Mouse (Mus musculus) liver, postnatal 0 days (tissue): ENCODE results near the gene Prrxl1. TPM values are rescaled to one million over a fixed set of nuclear protein-coding genes. Genes with fewer than 3 reads are reported as not detected.

Source experiments
- ATAC-seq: fragments of 200-750 bp; cut with Nextera tagmentation; 2 replicates; pipeline ENCODE4 v1.8.0; 2017; ENCODE audit warnings: mild to moderate bottlenecking, moderate library complexity
- DNase-seq: peaks from one replicate; pipeline ENCODE4 v3.0.0-alpha.2; 2016
- H3K27ac ChIP-seq: fragments of 300-500 bp; sonication (generic); 2 replicates; pipeline ENCODE4 v1.5.1; 2014; ENCODE audit warnings: antibody characterized with exemption, moderate library complexity, mild to moderate bottlenecking, low read depth
- H3K27me3 ChIP-seq: fragments of 300-500 bp; sonication (generic); 2 replicates; pipeline ENCODE4 v1.6.1; 2014; ENCODE audit warnings: low read length, control low read depth, mixed read lengths; ENCODE audit not compliant: insufficient read depth
- H3K36me3 ChIP-seq: fragments of 300-500 bp; sonication (generic); replicated peaks from 2 replicates; pipeline ENCODE4 v1.6.1; 2014; ENCODE audit warnings: mild to moderate bottlenecking, control low read depth, low read length, moderate library complexity, mixed read lengths; ENCODE audit not compliant: insufficient read depth
- H3K4me1 ChIP-seq: fragments of 300-500 bp; sonication (generic); 2 replicates; pipeline ENCODE4 v1.6.1; 2014; ENCODE audit warnings: antibody characterized with exemption, mild to moderate bottlenecking, control low read depth; ENCODE audit not compliant: insufficient read depth
- H3K4me2 ChIP-seq: fragments of 300-500 bp; sonication (generic); 2 replicates; pipeline ENCODE4 v1.6.1; 2014; ENCODE audit warnings: low read depth, mild to moderate bottlenecking, low read length, moderate library complexity, mixed read lengths
- H3K4me3 ChIP-seq: fragments of 300-500 bp; sonication (generic); 2 replicates; pipeline ENCODE4 v1.5.1; 2014; ENCODE audit warnings: low read depth, low read length
- H3K9ac ChIP-seq: fragments of 300-500 bp; sonication (generic); replicated peaks from 2 replicates; pipeline ENCODE4 v1.6.1; 2014; ENCODE audit warnings: mild to moderate bottlenecking, moderate library complexity
- H3K9me3 ChIP-seq: fragments of 300-500 bp; sonication (generic); 2 replicates; pipeline ENCODE4 v1.6.1; 2016; ENCODE audit warnings: mild to moderate bottlenecking, control low read depth, low read length, mixed read lengths
- CTCF ChIP-seq: sonication (generic); IDR thresholded peaks from 2 replicates; pipeline ENCODE4 v1.5.1; 2016; ENCODE audit warnings: antibody characterized with exemption, low read depth
- EP300 ChIP-seq: IDR thresholded peaks from 2 replicates; pipeline ENCODE4 v1.6.1; 2016; ENCODE audit warnings: antibody characterized with exemption, low read depth, mild to moderate bottlenecking
- WGBS: fragments of 180-500 bp; shearing (Covaris S2); extraction: QIAGEN DNeasy Blood & Tissue Kit; methylation state at CpG from one replicate; pipeline ENCODE4 v1.1.7; 2014; ENCODE audit not compliant: insufficient replicate concordance; 5-methylcytosine and 5-hydroxymethylcytosine counted together
- polyA plus RNA-seq: library from polyadenylated mRNA; unstranded; fragments of >200 nt; fragmentation: Nextera tagmentation; extraction: Ambion mirVana; gene quantifications from 2 replicates; pipeline ENCODE4 v1.2.1, GENCODE M21; 2015

Gene Prrxl1
- polyA plus RNA-seq, 1 experiment from 2014 or later = not detected

DNA sequence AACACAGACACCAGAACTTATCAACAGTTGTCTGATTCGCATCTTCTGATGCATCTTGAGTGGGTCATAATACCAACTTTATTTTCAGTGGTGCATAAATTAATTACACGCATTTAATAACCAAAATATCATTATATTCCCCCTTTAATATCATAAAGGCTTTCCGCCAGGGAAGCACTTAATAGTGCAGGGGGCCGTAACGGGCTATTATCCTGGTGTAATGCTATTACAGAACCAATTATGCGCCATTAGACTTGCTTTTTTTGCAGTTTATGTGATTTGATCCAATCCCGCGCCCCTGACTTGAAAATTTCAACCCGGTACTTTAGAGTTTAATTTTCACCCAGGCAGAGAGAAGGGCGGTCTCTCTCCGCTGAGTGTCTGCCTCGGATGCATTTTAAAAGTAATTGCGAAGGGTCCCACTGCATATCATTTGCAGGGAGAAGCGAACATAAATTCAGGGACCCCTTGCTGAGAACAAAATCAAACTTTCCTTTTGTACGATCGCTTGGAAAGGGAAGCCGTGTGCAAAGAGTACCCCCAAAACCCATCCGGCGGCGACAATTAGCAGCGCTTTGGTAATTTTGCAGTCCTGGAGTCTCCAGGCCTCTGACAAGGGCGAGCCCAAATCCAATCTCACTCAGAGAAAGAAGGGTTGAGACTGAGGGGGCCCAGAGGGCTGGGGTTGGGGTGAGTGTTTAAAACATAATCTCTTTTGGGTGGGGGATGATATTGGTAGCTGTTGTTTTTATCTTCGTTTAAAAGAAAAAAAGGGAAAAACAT lies 579 bp upstream of the Prrxl1 start:
- no peak overlapping the region for H3K4me3 ChIP-seq
- 0 out of 2 replicates have a peak, but pooled peaks cover 3% of the 10 kb centered on the region for H3K4me1 ChIP-seq
- no peaks in the 10 kb centered on the region for H3K36me3 ChIP-seq
- TF ChIP-seq CTCF = no peak
- H3K4me2 ChIP-seq = no peak overlapping the region
- DNase-seq (no peak), ATAC-seq (no peak)
- peaks cover 75% of the 10 kb centered on the region for H3K27me3 ChIP-seq
- H3K9me3 ChIP-seq = no peaks in the 10 kb centered on the region
- no peak overlapping the region for H3K9ac ChIP-seq
- 11% methylated on average over 23 of the region's 23 CpGs for WGBS
- H3K27ac ChIP-seq = no peak overlapping the region

GRCm38 (mm10) chr14:32600110-32600509 lies 903 bp downstream of the Prrxl1 start:
- ATAC-seq = no peak
- TF ChIP-seq CTCF (no peak), EP300 (no peak)
- no peak overlapping the region for H3K27ac ChIP-seq
- H3K9ac ChIP-seq = no peak overlapping the region
- H3K27me3 ChIP-seq = peaks cover 71% of the 10 kb centered on the region
- no peak overlapping the region for H3K4me3 ChIP-seq
- no peaks in the 10 kb centered on the region for H3K9me3 ChIP-seq
- WGBS = 6% methylated on average over 16 of the region's 16 CpGs
- no peaks in the 10 kb centered on the region for H3K36me3 ChIP-seq
- no peak overlapping the region for H3K4me2 ChIP-seq
- H3K4me1 ChIP-seq = 0 out of 2 replicates have a peak, but pooled peaks cover 3% of the 10 kb centered on the region
- no peak for DNase-seq

DNA sequence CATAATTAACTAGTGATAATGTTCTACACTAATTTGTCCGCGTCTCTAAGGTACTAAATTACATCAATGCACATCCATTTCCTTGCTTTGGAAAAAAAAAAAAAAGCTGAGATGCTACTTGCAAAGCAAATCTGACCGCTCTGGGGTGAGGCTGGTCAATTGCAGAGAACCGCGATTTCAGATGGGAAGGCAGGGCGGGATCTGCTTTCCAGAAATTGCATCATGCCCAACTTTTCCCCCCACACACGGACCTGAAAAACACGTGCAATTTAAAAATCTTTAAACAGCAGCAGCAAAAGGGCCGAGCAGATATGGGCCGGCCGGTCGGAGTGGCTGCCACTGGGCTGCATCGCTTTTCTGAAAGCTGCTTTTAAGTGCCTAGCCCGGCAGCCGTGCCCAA lies 6.3 kb downstream of the Prrxl1 start:
- H3K4me2 ChIP-seq = no peak overlapping the region
- H3K27ac ChIP-seq = no peak overlapping the region
- no peaks in the 10 kb centered on the region for H3K4me1 ChIP-seq
- no peak for ATAC-seq
- H3K36me3 ChIP-seq = no peaks in the 10 kb centered on the region
- no peak for DNase-seq
- WGBS = 58% methylated on average over 15 of the region's 15 CpGs
- no peak for TF ChIP-seq EP300
- TF ChIP-seq CTCF = no peak
- no peak overlapping the region for H3K9ac ChIP-seq
- H3K9me3 ChIP-seq = no peaks in the 10 kb centered on the region
- peaks cover 18% of the 10 kb centered on the region for H3K27me3 ChIP-seq
- H3K4me3 ChIP-seq = no peak overlapping the region

GRCm38 (mm10) chr14:32606316-32606715 lies 7.1 kb downstream of the Prrxl1 start:
- H3K36me3 ChIP-seq = no peaks in the 10 kb centered on the region
- H3K9ac ChIP-seq = no peak overlapping the region
- 63% methylated on average over 8 of the region's 8 CpGs for WGBS
- H3K27me3 ChIP-seq = peaks cover 11% of the 10 kb centered on the region; the same call in 1 of the 2 replicates
- H3K9me3 ChIP-seq = no peaks in the 10 kb centered on the region
- no peak overlapping the region for H3K4me2 ChIP-seq
- TF ChIP-seq CTCF = no peak
- no peak for TF ChIP-seq EP300
- no peak for DNase-seq
- no peak for ATAC-seq
- H3K27ac ChIP-seq = no peak overlapping the region
- no peaks in the 10 kb centered on the region for H3K4me1 ChIP-seq
- no peak overlapping the region for H3K4me3 ChIP-seq

GRCm38 (mm10) chr14:32609392-32609791 lies 10.2 kb downstream of the Prrxl1 start:
- Histone ChIP-seq H3K27me3 (no peaks in the 10 kb centered on the region; the same call in 1 of the 2 replicates), H3K27ac (no peak overlapping the region), H3K4me3 (no peak overlapping the region), H3K9ac (no peak overlapping the region), H3K4me2 (no peak overlapping the region), H3K4me1 (no peaks in the 10 kb centered on the region), H3K36me3 (no peaks in the 10 kb centered on the region), H3K9me3 (no peaks in the 10 kb centered on the region)
- 18% methylated on average over 3 of the region's 3 CpGs for WGBS
- peak; percentile 47 for DNase-seq
- ATAC-seq = peak; percentile 84
- TF ChIP-seq CTCF (peak; percentile 79), EP300 (no peak)

GRCm38 (mm10) chr14:32617253-32617652 lies 18.0 kb downstream of the Prrxl1 start:
- WGBS = 75% methylated on average over 5 of the region's 5 CpGs
- Histone ChIP-seq H3K9ac (no peak overlapping the region), H3K36me3 (no peaks in the 10 kb centered on the region), H3K4me1 (no peaks in the 10 kb centered on the region), H3K27me3 (no peaks in the 10 kb centered on the region), H3K27ac (no peak overlapping the region), H3K9me3 (no peaks in the 10 kb centered on the region), H3K4me3 (no peak overlapping the region), H3K4me2 (no peak overlapping the region)
- TF ChIP-seq CTCF (no peak), EP300 (no peak)
- ATAC-seq = no peak
- DNase-seq = no peak
